Mouse (Mus musculus) kidney, postnatal 25 days (tissue): ENCODE data around the gene Rbm25.
"Not testable (repeated sequence)": the region's sequence is repeated elsewhere in the genome, so short reads cannot be mapped to it uniquely, and the experiment has no call there.

Source experiments
- DNase-seq, 2 experiments: peaks; one replicate each; pipeline ENCODE4 v3.0.0; 2021; ENCODE audit warnings: mixed read lengths in 2 of 2

Rbm25 gene

DNA sequence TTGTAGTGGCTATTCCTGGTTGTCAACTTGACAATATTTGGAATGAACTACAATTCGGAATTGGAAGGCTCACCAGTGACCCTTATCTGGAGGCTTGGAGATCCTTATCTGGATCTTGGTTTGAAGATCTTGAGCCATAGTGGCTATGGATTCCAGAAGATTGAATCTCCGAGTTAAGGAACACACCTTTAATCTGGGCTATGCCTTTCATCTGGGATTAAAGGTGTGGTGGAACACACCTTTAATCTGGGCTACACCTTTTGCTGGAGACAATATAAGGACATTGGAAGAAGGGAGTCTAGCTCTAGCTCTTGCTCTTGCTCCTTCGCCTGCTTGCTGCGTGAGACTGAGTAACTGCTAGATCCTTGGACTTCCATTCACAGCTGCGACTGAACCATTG lies at the start of gene Rbm25:
Gene Rbm25, plus strand, starts transcription at position 301 of the 400 bp plus-strand sequence.
- DNase-seq: not testable (repeated sequence)

GRCm38 (mm10) chr12:83582106-83582505 lies 48.9 kb upstream of the Rbm25 start:
- DNase-seq: peak; percentile 48 to 78

- no peak for DNase-seq
These were observed 48.3 kb upstream of the Rbm25 start for GRCm38 (mm10) chr12:83582747-83583146.

GRCm38 (mm10) chr12:83586628-83587027 lies 44.4 kb upstream of the Rbm25 start:
- DNase-seq: peak in 1 of 2 experiments; percentile 40

- no peak for DNase-seq
These were observed 39.1 kb upstream of the Rbm25 start for GRCm38 (mm10) chr12:83591754-83592501.

- no peak for DNase-seq
These were observed 36.5 kb upstream of the Rbm25 start for GRCm38 (mm10) chr12:83594454-83595040.

DNA sequence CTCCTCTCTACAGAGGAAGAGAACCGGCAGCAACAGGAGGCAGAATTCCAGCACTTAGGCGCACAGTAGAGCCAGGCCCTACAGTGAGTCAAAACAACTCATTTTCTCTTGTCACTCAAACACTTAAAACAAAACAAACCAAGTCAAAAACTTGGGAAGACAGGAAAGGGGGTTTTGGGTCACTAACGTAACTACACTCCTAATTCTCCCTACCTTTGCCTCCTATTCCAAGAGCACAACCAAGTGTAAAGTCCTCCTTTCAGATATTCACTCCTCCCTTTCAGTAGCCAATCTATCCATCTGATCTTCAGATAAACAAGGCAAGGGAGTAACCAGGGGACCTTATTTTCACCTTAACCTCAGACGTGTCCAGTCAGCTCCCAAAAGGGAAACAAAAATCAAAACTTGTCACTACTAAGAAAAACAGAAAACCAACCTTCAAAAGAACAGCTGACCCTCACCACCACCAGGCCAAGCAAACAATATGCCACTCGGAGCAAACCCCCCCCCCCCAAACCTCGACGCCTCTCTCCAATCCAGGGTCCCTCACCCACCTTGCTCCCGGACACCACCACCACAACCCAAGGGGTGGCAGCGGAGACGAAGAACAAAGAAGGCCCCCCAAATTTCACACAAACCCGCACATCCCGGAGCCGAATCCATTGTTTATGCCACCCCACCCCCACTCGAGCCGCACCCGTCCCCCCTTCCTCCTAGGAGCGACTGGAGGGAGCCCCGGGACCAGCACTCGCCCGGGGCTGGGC lies 34.7 kb upstream of the Rbm25 start:
- DNase-seq: no peak

DNA sequence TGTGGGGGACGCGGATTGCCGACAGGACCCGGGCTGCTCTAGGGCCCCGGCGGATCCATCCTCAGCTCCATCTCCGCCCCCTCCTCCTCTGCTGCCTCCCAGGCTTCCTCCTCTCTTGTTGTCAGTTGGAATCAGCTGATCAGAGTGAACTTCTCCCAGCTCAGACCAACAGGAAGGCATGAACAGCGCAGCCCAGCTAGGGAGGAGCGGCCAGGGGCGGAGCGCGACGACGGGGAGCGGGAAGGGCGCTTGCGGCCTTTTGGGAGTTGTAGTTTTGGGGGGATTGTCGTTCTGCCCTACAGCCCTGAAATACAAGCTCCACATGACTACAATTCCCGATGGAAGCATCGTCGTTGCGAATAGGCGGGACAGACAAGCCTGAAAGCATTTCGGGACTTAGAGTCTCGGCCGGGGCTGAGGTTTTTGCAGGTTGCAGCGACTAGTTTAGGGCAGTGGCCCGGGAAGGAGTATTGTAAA lies 34.0 kb upstream of the Rbm25 start, which contains the start of gene Zfyve1:
Gene Zfyve1, minus strand, starts transcription at position 198 of the 477 bp plus-strand sequence.
- DNase-seq: peak; percentile 92 to 97

DNA sequence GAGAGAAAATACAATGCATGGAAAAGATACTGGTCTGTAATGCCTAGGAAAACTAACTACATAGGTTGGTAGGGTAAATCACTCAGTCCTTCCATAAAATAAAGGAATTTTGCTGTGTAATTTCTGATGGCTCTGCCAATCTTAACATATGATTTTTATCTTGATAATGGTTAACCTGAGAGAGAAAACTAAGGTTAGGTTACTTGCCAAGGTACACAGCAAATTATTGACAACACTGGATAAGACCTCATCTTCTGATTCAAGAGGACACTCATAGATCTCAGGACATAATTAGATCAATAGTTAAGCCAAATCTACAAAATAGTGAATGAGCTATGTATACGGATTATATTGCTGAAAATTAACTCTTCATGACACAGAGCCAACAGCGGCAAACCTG lies 33.2 kb upstream of the Rbm25 start:
- DNase-seq: no peak

GRCm38 (mm10) chr12:83602285-83602684 lies 28.8 kb upstream of the Rbm25 start:
- no peak for DNase-seq

DNA sequence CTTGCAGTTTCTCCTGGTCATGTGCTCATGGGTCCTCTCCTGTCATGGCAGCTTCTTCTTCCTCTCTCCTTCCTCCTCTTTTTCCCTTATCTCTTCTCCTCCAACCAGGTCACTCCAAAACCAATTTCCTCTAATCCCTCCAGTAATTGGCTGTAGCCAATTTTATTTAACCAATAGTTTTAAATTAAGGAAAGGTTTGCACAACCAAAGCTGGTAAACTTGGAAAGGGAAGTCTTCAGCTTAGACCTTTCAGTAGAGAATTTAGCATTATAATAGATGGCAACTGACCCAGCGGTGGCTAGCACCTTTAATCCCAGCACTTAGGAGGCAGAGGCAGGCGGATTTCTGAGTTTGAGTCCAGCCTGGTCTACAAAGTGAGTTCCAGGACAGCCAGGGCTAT lies 24.6 kb upstream of the Rbm25 start:
- DNase-seq: not testable (repeated sequence)

GRCm38 (mm10) chr12:83617261-83617660 lies 13.8 kb upstream of the Rbm25 start:
- no peak for DNase-seq

GRCm38 (mm10) chr12:83618981-83619380 lies 12.1 kb upstream of the Rbm25 start:
- DNase-seq: no peak

DNA sequence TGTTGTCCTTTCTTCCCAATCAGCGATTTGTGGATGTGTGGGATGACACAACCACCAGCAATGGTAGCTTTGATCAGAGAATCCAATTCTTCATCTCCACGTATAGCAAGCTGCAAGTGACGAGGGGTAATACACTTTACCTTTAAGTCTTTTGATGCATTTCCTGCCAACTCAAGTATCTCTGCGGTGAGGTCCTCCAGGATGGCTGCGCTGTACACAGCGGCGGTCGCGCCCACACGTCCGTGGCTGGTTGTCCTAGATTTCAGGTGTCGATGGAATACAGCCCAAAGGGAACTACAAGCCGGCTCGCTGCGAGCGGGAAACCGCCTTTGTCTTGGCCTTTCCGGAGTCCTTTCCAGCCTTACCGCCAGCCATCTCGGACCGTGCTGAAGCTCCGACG lies 10.3 kb upstream of the Rbm25 start:
- DNase-seq: not testable (repeated sequence)

- peak; percentile 30 to 70 for DNase-seq
These were observed 8.8 kb upstream of the Rbm25 start for GRCm38 (mm10) chr12:83622031-83622755.

DNA sequence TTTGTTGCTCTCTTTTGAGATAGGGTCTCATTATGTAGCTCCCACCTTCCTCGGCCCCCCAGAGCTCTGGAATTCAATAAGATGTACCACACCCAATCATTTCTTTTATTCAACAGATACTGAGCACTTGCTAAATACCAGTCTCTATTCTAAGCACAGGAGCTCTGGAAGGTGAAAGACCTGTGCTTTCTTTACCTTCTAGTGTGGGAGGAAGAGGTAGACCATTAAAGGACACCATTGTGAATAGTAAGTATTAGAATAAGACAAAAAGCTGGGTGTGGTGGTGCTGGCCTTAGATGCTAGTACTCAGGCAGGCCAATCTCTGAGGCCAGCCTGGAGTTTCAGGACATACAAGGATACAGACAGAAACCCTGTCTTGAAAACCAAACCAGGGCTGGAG lies 6.7 kb upstream of the Rbm25 start:
- DNase-seq: no peak

DNA sequence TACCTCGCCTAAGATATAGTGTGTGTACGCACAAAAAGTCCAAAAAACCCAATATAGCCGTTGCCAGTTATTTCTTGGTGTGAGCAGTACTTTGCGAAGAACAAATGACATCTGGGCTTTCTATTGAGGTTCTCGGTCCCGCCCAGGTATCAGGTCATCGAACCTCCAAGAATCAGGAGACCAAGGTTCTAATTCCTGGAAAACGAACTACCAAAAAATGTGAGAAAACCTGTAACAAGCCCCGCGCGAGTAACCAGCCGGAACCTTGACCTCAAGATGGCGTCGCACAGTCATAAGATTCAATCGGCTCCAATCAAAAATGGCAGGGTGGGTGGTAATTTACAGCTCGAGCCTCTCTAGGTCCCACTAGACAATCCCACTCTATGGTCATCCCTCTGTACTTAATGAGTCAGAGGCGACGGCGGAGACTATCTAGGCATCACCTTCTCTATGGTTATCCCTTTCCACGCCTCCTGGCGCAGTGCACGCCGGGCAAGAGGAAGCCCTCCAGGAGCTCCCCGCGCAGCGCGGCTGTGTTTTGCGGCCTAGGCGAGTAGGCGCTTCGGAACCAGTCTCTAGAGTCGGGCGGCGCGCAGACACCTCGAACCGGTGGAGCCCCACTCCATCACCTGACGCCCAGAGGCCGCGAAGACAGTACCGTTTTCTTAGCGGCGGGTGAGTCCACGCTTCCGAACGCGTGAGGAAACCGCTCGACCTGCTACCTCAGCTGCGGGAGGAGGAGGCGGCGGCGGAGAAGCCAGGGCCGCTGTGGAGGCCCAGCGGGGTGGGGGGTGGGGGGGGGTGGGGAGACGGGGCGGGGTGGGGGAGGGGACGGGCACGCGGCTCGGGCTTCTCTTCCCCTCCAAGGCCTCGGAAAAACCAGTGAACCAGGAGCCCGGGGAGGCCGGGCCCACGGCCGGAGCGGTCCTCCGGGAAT lies 975 bp downstream of the Rbm25 start:
- peak; percentile 93 to 97 for DNase-seq

DNA sequence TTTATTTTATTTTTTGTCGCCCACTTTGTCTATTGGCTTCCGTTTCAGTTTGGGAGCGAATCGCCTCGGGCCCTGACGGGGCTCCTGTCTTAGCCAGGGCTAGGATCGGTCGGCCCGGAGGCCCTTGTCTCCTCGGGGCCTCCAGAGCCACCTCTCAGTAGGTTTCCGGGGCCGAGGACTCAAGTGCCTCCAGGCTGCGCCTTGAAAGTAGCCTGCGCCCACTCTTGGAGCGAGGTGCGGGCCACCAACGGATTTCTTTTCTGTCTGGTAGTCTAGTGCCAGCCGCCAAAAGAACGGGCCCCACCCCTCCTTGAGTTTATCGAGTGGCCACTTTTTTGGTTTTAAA lies 1.6 kb downstream of the Rbm25 start:
- DNase-seq: peak in 1 of 2 experiments; percentile 27

- DNase-seq: no peak
These were observed 2.8 kb downstream of the Rbm25 start for GRCm38 (mm10) chr12:83633807-83634206.

GRCm38 (mm10) chr12:83641233-83641632 lies 10.2 kb downstream of the Rbm25 start:
- DNase-seq: no peak

GRCm38 (mm10) chr12:83643116-83643515 lies 12.1 kb downstream of the Rbm25 start:
- DNase-seq: no peak

DNA sequence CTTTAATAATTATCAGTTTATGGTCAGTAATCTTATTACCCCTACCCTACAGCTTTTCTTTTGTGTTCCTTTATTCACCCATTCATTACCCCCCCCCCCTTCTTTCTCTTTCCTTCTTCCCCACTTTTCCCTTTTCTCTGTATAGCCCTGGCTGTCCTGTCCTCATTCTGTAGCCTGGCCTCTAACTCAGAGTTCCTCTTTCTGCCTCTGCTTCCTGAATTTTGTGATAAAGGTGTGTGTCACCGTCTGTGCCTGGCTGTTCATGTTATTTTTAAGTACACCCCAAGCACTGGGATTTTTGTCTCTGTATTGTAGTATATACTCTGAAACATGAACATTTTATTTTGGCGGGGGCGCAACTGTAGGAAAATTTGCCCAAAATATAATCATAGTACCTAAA lies 19.3 kb downstream of the Rbm25 start:
- DNase-seq: no peak
